Mouse (Mus musculus): ENCODE measurements around the gene Dgcr6. TPM values are rescaled to one million over a fixed set of nuclear protein-coding genes. Genes with fewer than 3 reads are reported as not detected.

Dgcr6 gene
- polyA plus RNA-seq, 1 experiment from 2014 or later = 134 TPM

Other genes with a start within 250 kb of the Dgcr6 start
- gene B830017H08Rik, start 219.7 kb upstream of the Dgcr6 start, polyA plus RNA-seq (2014; fragmentation: Nextera tagmentation; extraction: Ambion mirVana) = 0.21 and 0.37 TPM in 2 replicates
- 2.2 and 2.3 TPM in 2 replicates for gene Car15, start 214.5 kb upstream of the Dgcr6 start, polyA plus RNA-seq (2014; fragmentation: Nextera tagmentation; extraction: Ambion mirVana)
- 0.16 and 0.25 TPM in 2 replicates for gene Gm20518, start 161.2 kb upstream of the Dgcr6 start, polyA plus RNA-seq (2014; fragmentation: Nextera tagmentation; extraction: Ambion mirVana)
- not detected in 2 replicates for gene Tssk1, start 158.6 kb upstream of the Dgcr6 start, polyA plus RNA-seq (2014; fragmentation: Nextera tagmentation; extraction: Ambion mirVana)
- gene Dgcr2, start 154.3 kb upstream of the Dgcr6 start, polyA plus RNA-seq (2014; fragmentation: Nextera tagmentation; extraction: Ambion mirVana) = 74.2 and 83.3 TPM in 2 replicates
- 0.15 TPM in 1 of 2 replicates, not detected in the other for gene Tssk2, start 154.2 kb upstream of the Dgcr6 start, polyA plus RNA-seq (2014; fragmentation: Nextera tagmentation; extraction: Ambion mirVana)
- gene Ess2, start 141.5 kb upstream of the Dgcr6 start, polyA plus RNA-seq (2014; fragmentation: Nextera tagmentation; extraction: Ambion mirVana) = 39.4 and 41.4 TPM in 2 replicates
- 0.95 and 1.1 TPM in 2 replicates for gene Gsc2, start 137.8 kb upstream of the Dgcr6 start, polyA plus RNA-seq (2014; fragmentation: Nextera tagmentation; extraction: Ambion mirVana)
- 96.5 and 97.6 TPM in 2 replicates for gene Slc25a1, start 124.6 kb upstream of the Dgcr6 start, polyA plus RNA-seq (2014; fragmentation: Nextera tagmentation; extraction: Ambion mirVana)
- not detected in 2 replicates for gene Vpreb2, start 72.4 kb upstream of the Dgcr6 start, polyA plus RNA-seq (2014; fragmentation: Nextera tagmentation; extraction: Ambion mirVana)
- gene Prodh, start 37.3 kb downstream of the Dgcr6 start, polyA plus RNA-seq (2014; fragmentation: Nextera tagmentation; extraction: Ambion mirVana) = 6.9 and 7.6 TPM in 2 replicates
- gene Rtn4r, start 74.8 kb downstream of the Dgcr6 start, polyA plus RNA-seq (2014; fragmentation: Nextera tagmentation; extraction: Ambion mirVana) = 2.2 and 2.7 TPM in 2 replicates
- not detected in 2 replicates for gene Ccdc188, start 165.0 kb downstream of the Dgcr6 start, polyA plus RNA-seq (2014; fragmentation: Nextera tagmentation; extraction: Ambion mirVana)
- 7.1 and 8.4 TPM in 2 replicates for gene Zdhhc8, start 182.3 kb downstream of the Dgcr6 start, polyA plus RNA-seq (2014; fragmentation: Nextera tagmentation; extraction: Ambion mirVana)
- gene Trmt2a, start 195.8 kb downstream of the Dgcr6 start, polyA plus RNA-seq (2014; fragmentation: Nextera tagmentation; extraction: Ambion mirVana) = 90.4 and 104 TPM in 2 replicates
- 1,256 and 1,339 TPM in 2 replicates for gene Ranbp1, start 195.9 kb downstream of the Dgcr6 start, polyA plus RNA-seq (2014; fragmentation: Nextera tagmentation; extraction: Ambion mirVana)
- gene Gm49776, start 205.5 kb downstream of the Dgcr6 start, polyA plus RNA-seq (2014; fragmentation: Nextera tagmentation; extraction: Ambion mirVana) = 1.4 TPM in 1 of 2 replicates, not detected in the other
- gene Dgcr8, start 236.4 kb downstream of the Dgcr6 start, polyA plus RNA-seq (2014; fragmentation: Nextera tagmentation; extraction: Ambion mirVana) = 33.1 and 34.9 TPM in 2 replicates